Mouse (Mus musculus) G1E (cell line): Measurements from ENCODE around the gene Lrrc45. TPM values are rescaled to one million over a fixed set of nuclear protein-coding genes. Genes with fewer than 3 reads are reported as not detected.
"Not testable (repeated sequence)": the region's sequence is repeated elsewhere in the genome, so short reads cannot be mapped to it uniquely, and the experiment has no call there.

Experiments used
- ATAC-seq: 2 replicates; pipeline ENCODE4 v1.8.0; 2016; ENCODE audit warnings: mild to moderate bottlenecking; ENCODE audit not compliant: insufficient number of reproducible peaks, poor library complexity, low FRiP score, severe bottlenecking; ENCODE audit errors: extremely low read depth
- DNase-seq: peaks from one replicate; pipeline ENCODE4 v3.0.0; 2012; ENCODE audit warnings: low spot score
- H3K27me3 ChIP-seq: 2 replicates; pipeline ENCODE4 v1.6.1; 2012; ENCODE audit warnings: mild to moderate bottlenecking, low read length, inconsistent platforms; ENCODE audit not compliant: insufficient read depth
- H3K36me3 ChIP-seq: replicated peaks from 2 replicates; pipeline ENCODE3; 2012; ENCODE audit warnings: mild to moderate bottlenecking, inconsistent platforms
- H3K4me1 ChIP-seq: 2 replicates; pipeline ENCODE4 v1.6.1; 2012; ENCODE audit warnings: low read depth, low read length, inconsistent platforms, mixed read lengths; ENCODE audit not compliant: insufficient read depth
- H3K4me3 ChIP-seq: 2 replicates; pipeline ENCODE4 v1.5.1; 2012; ENCODE audit warnings: low read depth, mild to moderate bottlenecking, inconsistent platforms, low read length, moderate library complexity, mixed read lengths
- H3K9me3 ChIP-seq: replicated peaks from 2 replicates; pipeline ENCODE4 v1.6.1; 2012; ENCODE audit warnings: inconsistent platforms
- CTCF ChIP-seq: IDR thresholded peaks from 2 replicates; pipeline ENCODE4 v1.5.1; 2012; ENCODE audit warnings: low read depth, low read length, inconsistent platforms, mixed read lengths
- GATA1 ChIP-seq: IDR thresholded peaks from 2 replicates; pipeline ENCODE4 v1.6.1; 2012; ENCODE audit warnings: borderline replicate concordance, low read length, inconsistent platforms, mixed read lengths
- GATA2 ChIP-seq: IDR thresholded peaks from 2 replicates; pipeline ENCODE4 v1.6.1; 2012; ENCODE audit warnings: low read depth, low read length, inconsistent platforms, borderline replicate concordance
- POLR2AphosphoS5 ChIP-seq: IDR thresholded peaks from 2 replicates; pipeline ENCODE4 v1.6.1; 2012; ENCODE audit warnings: low read depth, low read length, inconsistent platforms; ENCODE audit not compliant: insufficient replicate concordance
- TAL1 ChIP-seq: conservative IDR thresholded peaks from 2 replicates; pipeline ENCODE4 v1.6.1; 2012; ENCODE audit warnings: low read depth, low read length, inconsistent platforms, mixed read lengths
- polyA plus RNA-seq: library from polyadenylated mRNA; stranded (reverse); fragments of >175 nt; gene quantifications from 2 replicates; pipeline ENCODE4 v1.2.3, GENCODE M21; 2012
- total RNA-seq, 2 experiments: library from RNA; stranded (forward) in 1 of 2; stranded (reverse) in 1 of 2; fragments of 200-1000 nt in 1 of 2; fragments of >200 nt in 1 of 2; fragmentation: Nextera tagmentation in 1 of 2; gene quantifications; 2 replicates each; pipeline ENCODE4 v1.2.3; 2014 to 2017

Gene Lrrc45
- total and polyA plus RNA-seq, 3 experiments, result 12.1 to 23.3 (median 20.0) TPM

- H3K36me3 ChIP-seq, result peaks cover 22% of the 10 kb centered on the region
- H3K9me3 ChIP-seq, result peaks cover 3% of the 10 kb centered on the region; the same call in 1 of the 2 replicates
- H3K27me3 ChIP-seq, result peaks cover 54% of the 10 kb centered on the region
- ATAC-seq, result no peak
- no peak overlapping the region for H3K4me3 ChIP-seq
- H3K4me1 ChIP-seq, result peaks cover 22% of the 10 kb centered on the region
- TF ChIP-seq GATA2 (no peak), POLR2AphosphoS5 (no peak), TAL1 (no peak), CTCF (no peak), GATA1 (no peak)
- no peak for DNase-seq
Observed at GRCm38 (mm10) chr11:120728530-120729240, 15.0 kb downstream of the Lrrc45 start.

- ATAC-seq, result not testable (repeated sequence)
Observed at GRCm38 (mm10) chr11:120729432-120730050, 15.8 kb downstream of the Lrrc45 start.

GRCm38 (mm10) chr11:120730331-120730870, 16.7 kb downstream of the Lrrc45 start:
- ATAC-seq, result no peak

More at GRCm38 (mm10) chr11:120729432-120730050, 15.8 kb downstream of the Lrrc45 start:
- H3K9me3 ChIP-seq, DNase-seq: not testable (repeated sequence)
- peaks cover 22% of the 10 kb centered on the region for H3K4me1 ChIP-seq
- peaks cover 18% of the 10 kb centered on the region for H3K36me3 ChIP-seq
- peak overlapping the region; percentile 17; the same call in 1 of the 2 replicates for H3K4me3 ChIP-seq
- H3K27me3 ChIP-seq, result peaks cover 54% of the 10 kb centered on the region

GRCm38 (mm10) chr11:120731395-120731794, 17.7 kb downstream of the Lrrc45 start:
- no peak for ATAC-seq
- no peak for DNase-seq
- H3K27me3 ChIP-seq, result peaks cover 49% of the 10 kb centered on the region
- 0 out of 2 replicates have a peak, but pooled peaks have one; percentile 7 for TF ChIP-seq GATA2
- no peak for TF ChIP-seq CTCF
- peak; percentile 41; the same call in 1 of the 2 replicates for TF ChIP-seq POLR2AphosphoS5
- H3K4me3 ChIP-seq, result peak overlapping the region; percentile 15; the same call in 1 of the 2 replicates
- H3K9me3 ChIP-seq, result peaks cover 3% of the 10 kb centered on the region; the same call in 1 of the 2 replicates
- peaks cover under 1% of the 10 kb centered on the region for H3K36me3 ChIP-seq
- peaks cover 15% of the 10 kb centered on the region for H3K4me1 ChIP-seq

More at GRCm38 (mm10) chr11:120730331-120730870, 16.7 kb downstream of the Lrrc45 start:
- Histone ChIP-seq H3K4me1 (peaks cover 22% of the 10 kb centered on the region), H3K36me3 (peaks cover 10% of the 10 kb centered on the region), H3K9me3 (peaks cover 3% of the 10 kb centered on the region; the same call in 1 of the 2 replicates), H3K27me3 (peaks cover 52% of the 10 kb centered on the region), H3K4me3 (no peak overlapping the region)
- TF ChIP-seq GATA1 (no peak), TAL1 (no peak), GATA2 (no peak), POLR2AphosphoS5 (no peak)
- DNase-seq, result no peak

- peaks cover 55% of the 10 kb centered on the region for H3K27me3 ChIP-seq
Observed at GRCm38 (mm10) chr11:120731858-120732680, 18.3 kb downstream of the Lrrc45 start, which contains the start of gene Cbr2. Gene Cbr2 (minus strand): TSS chr11:120732114.

GRCm38 (mm10) chr11:120733521-120733920, 19.8 kb downstream of the Lrrc45 start:
- TF ChIP-seq POLR2AphosphoS5, result no peak
- no peak for ATAC-seq

More at GRCm38 (mm10) chr11:120731858-120732680, 18.3 kb downstream of the Lrrc45 start, which contains the start of gene Cbr2:
- no peak for DNase-seq
- no peak for ATAC-seq
- Histone ChIP-seq H3K4me1 (peaks cover 8% of the 10 kb centered on the region), H3K36me3 (no peaks in the 10 kb centered on the region), H3K4me3 (peak within 1 kb of the TSS; percentile 15; the same call in 1 of the 2 replicates), H3K9me3 (peaks cover 3% of the 10 kb centered on the region; the same call in 1 of the 2 replicates)
- TF ChIP-seq TAL1 (no peak), GATA1 (no peak), POLR2AphosphoS5 (no peak), CTCF (no peak), GATA2 (no peak)

More at GRCm38 (mm10) chr11:120733521-120733920, 19.8 kb downstream of the Lrrc45 start:
- no peaks in the 10 kb centered on the region for H3K36me3 ChIP-seq
- H3K27me3 ChIP-seq, result peaks cover 54% of the 10 kb centered on the region
- no peak overlapping the region for H3K4me3 ChIP-seq
- peaks cover 5% of the 10 kb centered on the region for H3K4me1 ChIP-seq
- DNase-seq, result no peak
- H3K9me3 ChIP-seq, result peaks cover 3% of the 10 kb centered on the region; the same call in 1 of the 2 replicates
